Mouse (Mus musculus): ENCODE data around the gene Aldh16a1.
"Not testable (repeated sequence)": the region's sequence is repeated elsewhere in the genome, so short reads cannot be mapped to it uniquely, and the experiment has no call there.

The Aldh16a1 gene

GRCm38 (mm10) chr7:45178550-45178949 is 24.2 kb upstream of the Aldh16a1 start:
- no peak for DNase-seq (ENCODE audit: low spot score)

GRCm38 (mm10) chr7:45176356-45176755 is 22.0 kb upstream of the Aldh16a1 start:
- no peak for DNase-seq (ENCODE audit: low spot score)

DNA sequence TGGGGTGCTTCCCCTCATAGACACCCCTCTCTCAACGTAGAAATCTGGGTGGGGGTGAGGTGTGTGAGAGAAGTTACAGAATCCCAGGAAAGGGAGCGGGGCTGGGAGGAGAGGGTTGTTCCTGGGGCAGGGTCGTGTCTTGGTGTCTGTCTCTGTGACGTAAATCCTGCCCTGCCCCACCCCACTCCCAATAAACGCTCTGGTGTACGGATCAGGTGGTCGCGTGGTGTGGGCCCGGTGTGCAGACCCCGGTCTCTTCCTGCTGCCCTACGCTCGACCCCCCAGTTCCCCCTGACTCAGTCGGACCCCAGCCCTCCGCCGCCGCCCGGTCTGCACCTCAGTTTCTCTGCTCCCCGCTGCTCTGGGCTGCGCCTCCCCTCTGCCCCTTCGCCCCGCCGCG is 21.5 kb upstream of the Aldh16a1 start:
- no peak for DNase-seq (ENCODE audit: low spot score)

DNA sequence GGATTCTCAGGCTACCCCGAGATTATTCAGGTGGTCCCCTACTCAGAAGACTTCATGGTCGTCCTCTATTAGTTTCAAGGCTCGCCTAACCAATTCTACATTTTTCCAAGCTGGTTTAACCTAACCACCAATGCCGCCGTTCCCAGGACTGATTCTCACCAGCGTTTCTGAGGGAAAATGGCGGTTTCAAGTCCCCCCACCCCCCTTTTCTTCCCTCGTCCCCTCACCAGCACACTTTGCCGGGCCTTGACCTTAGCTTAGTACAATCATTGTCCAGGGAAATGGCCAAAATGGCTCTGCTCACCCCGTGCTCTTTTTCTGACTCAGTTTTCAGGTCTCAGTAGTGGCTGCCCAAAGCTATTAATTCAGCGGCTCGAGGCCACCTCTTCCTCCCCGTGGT is 21.0 kb upstream of the Aldh16a1 start:
- no peak for DNase-seq (ENCODE audit: low spot score)

- no peak for DNase-seq (ENCODE audit: low spot score)
These were observed 20.3 kb upstream of the Aldh16a1 start for GRCm38 (mm10) chr7:45174567-45175280.

DNA sequence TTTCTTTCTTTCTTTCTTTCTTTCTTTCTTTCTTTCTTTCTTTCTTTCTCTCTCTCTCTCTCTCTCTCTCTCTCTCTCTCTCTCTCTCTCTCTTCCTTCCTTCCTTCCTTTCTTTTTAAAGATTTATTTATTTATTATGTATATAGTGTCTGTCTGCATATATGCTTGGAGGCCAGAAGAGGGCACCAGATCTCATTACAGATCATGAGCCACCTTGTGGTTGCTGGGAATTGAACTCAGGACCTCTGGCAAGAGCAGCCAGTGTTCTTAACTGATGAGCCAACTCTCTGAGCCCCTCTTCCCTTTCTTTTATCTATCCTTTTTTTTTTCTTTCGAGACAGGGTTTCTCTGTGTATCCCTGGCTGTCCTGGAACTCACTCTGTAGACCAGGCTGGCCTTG is 19.4 kb upstream of the Aldh16a1 start:
- DNase-seq (ENCODE audit: low spot score): not testable (repeated sequence)

DNA sequence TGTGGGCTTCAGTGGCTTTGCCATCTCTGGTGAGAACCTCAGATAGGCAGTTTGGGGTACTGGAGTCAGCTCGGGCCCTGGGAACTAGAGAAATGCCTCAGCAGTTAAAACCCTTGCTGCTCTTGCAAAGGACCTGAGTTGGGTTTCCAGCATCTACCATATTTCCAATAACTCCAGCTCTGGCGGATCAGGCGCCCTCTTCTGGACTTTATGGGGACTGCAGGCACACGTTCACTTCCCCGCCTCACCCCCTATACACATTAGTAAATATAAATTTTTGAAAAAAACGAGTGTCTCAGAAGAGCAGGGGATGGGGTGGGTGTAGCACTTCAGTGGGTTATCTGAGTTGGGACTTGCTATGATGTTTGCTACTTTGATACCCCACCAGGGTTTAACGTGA is 18.6 kb upstream of the Aldh16a1 start:
- no peak for DNase-seq (ENCODE audit: low spot score)

GRCm38 (mm10) chr7:45169495-45169894 is 15.1 kb upstream of the Aldh16a1 start:
- no peak for DNase-seq (ENCODE audit: low spot score)

DNA sequence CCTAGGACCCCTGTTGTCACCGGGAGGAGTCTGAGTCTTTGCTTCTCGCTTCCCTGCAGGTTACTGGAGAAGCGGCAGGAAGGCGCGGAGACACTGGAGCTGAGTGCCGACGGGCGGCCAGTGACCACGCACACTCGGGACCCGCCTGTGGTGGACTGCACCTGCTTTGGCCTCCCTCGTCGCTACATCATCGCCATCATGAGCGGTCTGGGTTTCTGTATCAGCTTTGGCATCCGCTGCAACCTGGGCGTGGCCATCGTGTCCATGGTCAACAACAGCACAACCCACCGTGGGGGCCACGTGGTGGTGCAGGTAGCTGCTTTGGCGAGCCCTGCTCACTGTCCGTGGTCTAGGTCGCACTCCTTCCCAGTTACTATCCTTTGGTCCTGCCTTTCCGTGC is 14.3 kb upstream of the Aldh16a1 start:
- DNase-seq (ENCODE audit: low spot score): no peak

DNA sequence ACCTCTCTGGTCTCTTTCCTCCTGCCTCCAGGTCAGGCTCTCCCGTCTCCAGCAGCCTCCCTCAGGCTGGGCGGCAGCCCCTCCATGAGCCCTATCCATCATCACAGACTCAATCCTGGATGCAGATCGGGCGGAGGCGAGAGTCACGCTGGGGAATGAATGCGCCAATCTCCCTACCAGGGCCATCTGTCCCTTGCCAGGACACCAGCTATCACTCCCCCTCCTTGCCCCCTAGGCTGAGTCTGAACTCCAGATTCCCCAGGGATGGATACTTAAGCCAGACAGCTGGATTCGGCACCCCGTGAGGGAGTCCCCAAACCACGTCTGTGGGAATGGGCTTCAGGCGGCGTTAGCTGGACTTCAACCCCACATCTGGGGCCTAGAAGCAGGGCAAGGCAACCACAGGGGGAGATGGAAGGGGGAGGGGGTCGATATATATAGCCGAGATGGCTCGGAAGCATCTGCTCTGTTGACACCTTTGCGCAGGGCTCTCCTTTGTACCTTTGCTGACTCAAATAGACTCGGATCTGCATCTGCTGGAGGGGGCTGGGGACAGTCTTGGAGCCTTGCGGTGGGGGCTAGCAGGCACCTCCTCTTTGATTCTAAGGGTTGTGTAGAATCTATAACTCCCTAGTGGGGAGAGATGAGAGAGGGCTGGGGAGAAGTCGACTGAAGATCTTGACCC is 13.5 kb upstream of the Aldh16a1 start:
- no peak for DNase-seq (ENCODE audit: low spot score)

DNA sequence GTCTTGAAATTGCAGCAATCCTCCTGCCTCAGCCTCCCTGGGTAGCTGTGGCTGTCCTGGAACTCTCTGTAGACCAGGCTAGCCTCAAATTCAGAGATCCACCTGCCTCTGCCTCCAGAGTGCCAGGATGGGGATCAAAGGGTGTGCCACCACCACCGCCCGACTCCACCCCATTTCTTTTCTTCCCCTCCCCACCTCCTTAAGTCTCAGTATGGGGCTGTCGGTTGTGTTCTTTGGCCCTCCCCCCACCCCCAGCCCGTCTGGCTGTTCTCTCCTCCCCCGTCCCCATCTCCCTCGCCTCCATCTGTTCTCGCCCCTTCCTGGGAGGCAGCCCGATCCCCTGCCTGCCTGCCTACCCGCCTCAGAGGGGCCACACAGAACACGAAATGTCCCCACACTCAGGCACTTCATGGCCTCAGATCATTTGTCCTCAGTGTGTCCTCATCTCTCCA is 12.6 kb upstream of the Aldh16a1 start:
- DNase-seq (ENCODE audit: low spot score): no peak

GRCm38 (mm10) chr7:45165701-45166100 is 11.3 kb upstream of the Aldh16a1 start:
- no peak for DNase-seq (ENCODE audit: low spot score)

DNA sequence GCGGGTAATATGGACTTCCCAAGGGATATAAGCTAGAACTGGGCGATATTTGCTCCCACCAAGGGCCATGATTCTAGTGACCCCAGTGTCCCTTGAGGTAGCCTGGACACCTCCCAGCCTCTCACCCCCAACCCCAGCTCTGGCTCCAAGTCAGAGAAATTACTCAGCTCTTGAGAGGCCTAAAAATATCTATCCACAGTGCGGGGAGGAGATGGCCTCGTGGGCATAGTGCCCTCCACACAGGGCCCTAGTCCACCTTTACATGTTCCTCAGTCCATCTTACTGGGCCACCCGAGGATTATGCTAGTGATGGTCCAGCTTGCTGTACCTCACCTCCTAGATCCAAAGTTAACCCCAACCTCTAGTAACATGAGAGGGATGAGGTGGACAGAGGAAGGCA is 10.4 kb upstream of the Aldh16a1 start:
- DNase-seq (ENCODE audit: low spot score): no peak

- DNase-seq (ENCODE audit: low spot score): peak; percentile 28
These were observed 9.5 kb upstream of the Aldh16a1 start, which contains the start of gene Slc17a7 for GRCm38 (mm10) chr7:45163735-45164490. Gene Slc17a7 (plus strand): TSS chr7:45163949.

- no peak for DNase-seq (ENCODE audit: low spot score)
These were observed 8.7 kb upstream of the Aldh16a1 start for GRCm38 (mm10) chr7:45162996-45163615.

DNA sequence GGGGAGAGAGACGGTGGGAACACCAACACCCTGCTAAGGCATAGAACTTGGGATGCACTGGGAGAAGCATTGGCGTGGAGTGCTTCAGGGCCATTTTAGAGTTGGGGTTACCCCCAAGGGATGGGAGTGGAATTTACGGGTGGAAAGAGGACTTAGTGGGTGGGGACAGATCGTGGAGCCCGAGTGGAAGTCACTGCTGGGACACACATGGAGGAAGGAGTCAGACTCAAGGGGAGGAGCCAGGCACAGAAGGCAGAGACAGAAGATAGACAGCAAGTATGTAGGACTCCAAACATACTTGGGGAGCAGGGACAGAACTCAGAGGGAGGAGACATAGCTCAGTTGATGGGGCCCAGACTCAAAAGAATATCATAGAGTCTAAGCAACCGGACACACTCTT is 8.2 kb upstream of the Aldh16a1 start:
- no peak for DNase-seq (ENCODE audit: low spot score)

DNA sequence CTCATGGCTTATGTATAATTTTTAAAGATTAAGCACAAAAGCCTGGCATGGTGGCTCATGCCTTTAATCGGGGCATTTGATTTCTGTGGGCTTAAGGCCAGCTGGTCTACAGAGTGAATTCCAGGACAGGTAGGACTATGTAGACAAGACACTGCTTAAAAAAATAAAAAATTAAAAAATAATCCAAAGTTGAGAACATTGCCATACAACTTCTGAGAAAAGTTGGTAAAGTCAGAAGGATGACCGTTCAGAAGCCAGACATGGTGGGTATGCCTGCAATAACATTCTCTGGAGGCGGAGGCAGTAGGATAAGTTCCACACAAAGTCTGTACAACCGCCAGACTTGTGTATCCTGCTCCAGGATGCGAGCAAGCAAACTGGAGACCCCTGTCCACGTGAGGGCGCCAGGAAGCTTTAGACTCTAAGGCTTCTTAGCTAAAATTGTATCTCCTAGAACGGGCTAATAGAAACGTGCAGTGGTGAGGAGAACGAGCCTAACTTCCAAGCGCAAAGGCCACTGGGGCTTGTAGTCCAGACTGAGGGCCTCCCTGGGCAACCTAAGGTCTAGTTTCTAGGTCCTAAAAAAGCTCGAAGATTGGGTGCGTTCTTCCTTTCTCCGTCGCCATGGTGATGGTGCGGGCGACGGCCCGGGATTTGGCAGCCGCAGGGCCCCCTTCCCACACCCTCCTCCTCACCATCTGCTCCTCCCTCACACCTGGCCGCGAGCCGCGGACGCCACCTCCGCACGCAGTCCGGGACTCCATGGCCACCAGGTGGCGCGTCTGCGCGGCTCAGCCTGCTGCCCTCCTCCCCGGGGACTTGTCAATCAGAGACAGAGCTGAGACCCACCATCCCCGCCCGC is 7.5 kb upstream of the Aldh16a1 start:
- peak; percentile 87 for DNase-seq (ENCODE audit: low spot score)

DNA sequence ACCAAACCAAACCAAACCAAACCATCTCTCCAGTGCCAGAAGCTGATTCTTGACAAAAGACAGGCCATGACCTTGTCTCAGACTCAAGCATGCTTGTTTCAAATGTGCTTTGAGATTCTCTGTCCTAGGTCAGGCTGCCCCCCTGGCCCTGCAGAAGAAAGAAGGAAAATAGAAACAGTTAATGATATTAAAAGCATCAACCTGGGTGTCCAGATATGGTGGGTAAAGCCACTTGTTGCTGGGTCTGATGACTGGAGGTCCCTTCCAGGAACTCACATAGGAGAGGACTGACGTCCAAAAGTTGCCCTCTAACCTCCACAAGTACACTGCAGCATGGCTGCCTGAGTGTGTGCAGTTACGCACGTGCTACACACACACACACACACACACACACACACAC is 6.5 kb upstream of the Aldh16a1 start:
- no peak for DNase-seq (ENCODE audit: low spot score)

- no peak for DNase-seq (ENCODE audit: low spot score)
These were observed 6.0 kb upstream of the Aldh16a1 start for GRCm38 (mm10) chr7:45160316-45160800.

- DNase-seq (ENCODE audit: low spot score): no peak
These were observed 4.6 kb upstream of the Aldh16a1 start for GRCm38 (mm10) chr7:45158991-45159390.

- DNase-seq (ENCODE audit: low spot score): no peak
These were observed 3.1 kb upstream of the Aldh16a1 start for GRCm38 (mm10) chr7:45157459-45157858.

Measured in lung, postnatal 25 days (tissue).